Mouse (Mus musculus): Measurements from ENCODE around the gene Patl1.
"Not testable (repeated sequence)": the region's sequence is repeated elsewhere in the genome, so short reads cannot be mapped to it uniquely, and the experiment has no call there.

Patl1 gene

DNA sequence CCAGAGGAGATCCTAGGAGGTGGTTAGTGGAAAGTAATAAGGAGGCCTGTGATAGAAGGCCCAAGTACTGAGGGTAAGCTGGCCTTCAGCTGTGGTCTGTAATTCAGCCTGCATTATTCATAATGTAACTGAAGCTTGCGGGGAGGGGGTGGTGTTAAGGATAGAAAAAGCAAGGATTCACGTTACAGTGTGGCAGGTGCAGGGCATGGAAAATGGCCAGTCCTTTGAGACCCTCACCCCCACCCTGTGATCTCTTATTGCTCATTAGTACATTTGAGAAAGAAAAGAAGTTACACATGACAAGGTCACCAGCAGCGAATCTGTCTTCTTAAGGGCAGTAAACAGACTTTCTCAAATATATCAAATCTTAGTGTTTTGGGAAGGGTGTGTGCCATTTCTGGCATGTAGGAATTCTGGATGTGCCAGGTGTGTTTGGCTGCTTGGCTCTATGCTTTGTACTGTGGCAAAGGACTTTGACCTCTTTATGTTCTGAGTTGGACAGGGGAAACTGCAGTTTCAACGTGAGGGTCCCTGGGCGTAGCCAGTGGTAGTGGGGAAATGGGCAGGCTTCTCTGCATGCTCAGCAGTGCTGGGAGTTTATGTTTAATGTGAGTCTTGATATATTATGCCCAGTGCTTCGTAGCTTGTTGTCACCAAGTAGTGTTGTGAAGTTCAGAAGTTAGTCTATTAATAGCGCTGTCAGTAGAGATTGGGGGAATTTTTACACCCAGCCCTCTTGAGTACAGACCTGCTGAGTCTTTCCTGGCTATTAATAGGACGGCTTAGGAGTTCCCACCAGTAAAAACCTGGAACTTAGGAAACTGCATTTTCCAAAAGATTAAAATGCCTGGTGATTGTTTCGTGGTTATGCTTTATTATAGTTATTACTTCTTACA, 57.2 kb downstream of the Patl1 start:
- no peak for DNase-seq

GRCm38 (mm10) chr19:11973511-11974222, 61.5 kb downstream of the Patl1 start:
- DNase-seq = no peak

DNA sequence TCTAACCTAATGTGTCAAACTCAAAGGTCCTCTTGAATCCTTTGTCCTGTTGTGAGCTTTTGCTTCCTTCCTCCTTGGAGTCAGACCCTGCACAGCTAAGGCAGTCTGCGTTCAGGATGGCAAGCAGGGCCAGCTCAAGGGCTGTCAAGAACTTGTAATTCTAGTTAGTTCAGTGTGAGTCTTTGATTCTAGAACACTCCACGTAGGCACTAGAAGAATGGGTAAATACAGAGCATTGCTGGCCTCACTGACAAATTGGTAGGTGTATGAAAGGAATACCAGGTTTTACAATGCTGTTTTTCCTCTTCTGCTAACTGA, 62.0 kb downstream of the Patl1 start:
- DNase-seq = no peak

DNA sequence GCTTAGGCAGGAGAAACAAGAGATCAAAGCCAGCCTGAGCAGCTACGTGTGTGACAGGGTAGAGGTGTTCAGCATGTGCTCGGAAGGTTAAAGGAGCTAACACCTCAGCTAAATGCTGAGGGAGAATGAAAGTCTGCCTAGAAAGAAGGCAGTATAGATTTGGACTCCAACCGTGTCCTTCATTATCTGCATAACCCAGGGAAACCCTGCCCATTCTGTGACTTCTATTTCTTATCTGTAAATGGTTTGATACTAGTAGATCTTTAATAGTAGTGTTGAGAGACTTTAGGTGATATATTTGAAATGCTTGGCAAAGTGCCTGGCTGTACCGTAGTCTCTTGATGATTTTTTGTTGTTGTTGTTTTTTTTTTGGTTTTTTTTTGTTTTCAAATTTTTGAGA, 63.5 kb downstream of the Patl1 start:
- DNase-seq = no peak

DNA sequence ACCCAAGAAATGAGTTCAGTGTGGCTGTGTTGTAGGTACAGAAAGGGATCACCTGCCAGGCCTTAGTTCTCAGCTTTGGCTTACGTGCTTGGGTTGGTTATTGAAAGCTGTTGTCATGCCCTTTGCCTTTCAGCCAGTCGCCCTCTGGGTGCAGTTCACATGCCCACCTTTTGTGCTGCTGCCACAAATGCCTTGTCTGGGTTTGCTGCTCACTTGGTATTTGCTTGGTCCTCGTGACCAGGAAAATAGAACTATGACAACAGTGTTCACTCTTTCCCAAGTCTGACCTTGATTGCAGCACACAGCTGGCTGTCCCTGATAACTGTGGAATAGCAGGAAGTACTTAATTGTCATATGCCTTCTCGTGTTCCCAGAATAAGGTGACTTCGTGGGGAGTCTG, 65.2 kb downstream of the Patl1 start:
- DNase-seq = no peak

- DNase-seq = no peak
These were observed 68.3 kb downstream of the Patl1 start for GRCm38 (mm10) chr19:11980471-11980870.

DNA sequence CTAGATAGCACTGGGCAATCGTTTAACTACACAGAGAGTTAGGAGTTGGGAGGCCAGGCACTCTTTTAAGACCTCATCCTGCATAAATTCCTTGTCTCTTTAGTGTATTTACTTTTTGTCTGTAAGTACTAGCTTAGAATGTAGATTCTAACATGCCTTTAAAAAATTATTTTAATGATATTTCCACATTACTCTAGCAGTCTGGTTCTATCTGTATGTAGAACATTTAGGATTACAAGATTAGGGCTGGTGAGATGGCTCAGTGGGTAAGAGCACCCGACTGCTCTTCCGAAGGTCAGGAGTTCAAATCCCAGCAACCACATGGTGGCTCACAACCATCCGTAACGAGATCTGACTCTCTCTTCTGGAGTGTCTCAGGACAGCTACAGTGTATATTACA, 72.4 kb downstream of the Patl1 start:
- DNase-seq = not testable (repeated sequence)

DNA sequence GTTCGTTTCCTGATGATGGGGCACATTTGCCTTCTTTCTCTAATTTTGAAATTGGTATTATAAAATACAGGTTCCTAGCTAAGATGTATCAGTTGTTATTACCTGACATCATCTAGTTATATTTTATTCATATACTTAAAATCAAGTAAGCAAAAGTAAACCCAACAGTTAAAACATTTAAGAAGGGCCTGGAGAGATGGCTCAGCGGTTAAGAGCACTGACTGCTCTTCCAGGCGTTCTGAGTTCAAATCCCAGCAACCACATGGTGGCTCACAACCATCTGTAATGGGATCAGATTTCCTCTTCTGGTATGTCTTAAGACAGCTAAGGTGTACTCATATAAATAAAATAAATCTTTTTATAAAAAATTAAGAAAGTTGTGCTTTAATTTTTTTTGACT, 75.6 kb downstream of the Patl1 start:
- no peak for DNase-seq

DNA sequence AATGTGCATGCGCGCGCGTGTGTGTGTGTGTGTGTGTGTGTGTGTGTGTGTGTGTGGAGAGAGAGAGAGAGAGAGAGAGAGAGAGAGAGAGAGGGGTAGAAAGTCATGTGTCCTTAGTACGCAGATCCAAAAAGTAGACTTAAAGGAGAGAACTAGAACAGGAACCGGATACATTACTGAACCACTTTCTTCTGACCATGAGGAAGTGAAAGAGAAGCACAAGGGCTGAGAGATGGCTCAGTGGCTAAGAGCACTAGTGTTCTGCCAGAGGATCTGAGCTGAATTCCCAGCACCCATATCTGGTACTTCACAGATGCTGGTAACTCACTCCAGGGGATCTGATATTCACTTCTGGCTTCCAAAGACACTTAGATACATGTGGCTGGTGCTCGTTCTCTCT, 77.1 kb downstream of the Patl1 start:
- DNase-seq = no peak

- no peak for DNase-seq
These were observed 79.8 kb downstream of the Patl1 start for GRCm38 (mm10) chr19:11992034-11992433.

- no peak for DNase-seq
These were observed 80.3 kb downstream of the Patl1 start for GRCm38 (mm10) chr19:11992441-11993029.
